Mouse (Mus musculus) limb, embryonic 10.5 days (tissue): Measurements from ENCODE around the gene Ldb1. TPM values are rescaled to one million over a fixed set of nuclear protein-coding genes. Genes with fewer than 3 reads are reported as not detected.
"Not testable (repeated sequence)": the region's sequence is repeated elsewhere in the genome, so short reads cannot be mapped to it uniquely, and the experiment has no call there.

Experiments
- DNase-seq: peaks from one replicate; pipeline ENCODE4 v3.0.0-alpha.2; 2017; ENCODE audit warnings: low spot score
- H3K27ac ChIP-seq: fragments of 300-500 bp; sonication (generic); 2 replicates; pipeline ENCODE4 v1.5.1; 2016; ENCODE audit warnings: mild to moderate bottlenecking
- H3K27me3 ChIP-seq: fragments of 300-500 bp; sonication (generic); 2 replicates; pipeline ENCODE4 v1.6.1; 2016; ENCODE audit warnings: low read depth, mild to moderate bottlenecking; ENCODE audit not compliant: poor library complexity, severe bottlenecking
- H3K36me3 ChIP-seq: fragments of 300-500 bp; sonication (generic); 2 replicates; pipeline ENCODE4 v1.6.1; 2016; ENCODE audit warnings: mild to moderate bottlenecking, moderate library complexity
- H3K4me1 ChIP-seq: fragments of 300-500 bp; sonication (generic); 2 replicates; pipeline ENCODE4 v1.6.1; 2016
- H3K4me3 ChIP-seq: fragments of 300-500 bp; sonication (generic); 2 replicates; pipeline ENCODE4 v1.5.1; 2016; ENCODE audit warnings: mild to moderate bottlenecking, moderate library complexity
- H3K9me3 ChIP-seq: fragments of 300-500 bp; sonication (generic); replicated peaks from 2 replicates; pipeline ENCODE4 v1.6.1; 2016; ENCODE audit warnings: mild to moderate bottlenecking
- WGBS: fragments of 180-500 bp; shearing (Covaris S2); methylation state at CpG from one replicate; pipeline ENCODE4 v1.1.7; 2016; 5-methylcytosine and 5-hydroxymethylcytosine counted together
- polyA plus RNA-seq: library from polyadenylated mRNA; unstranded; fragments of >200 nt; fragmentation: Nextera tagmentation; extraction: Ambion mirVana; gene quantifications from 2 replicates; pipeline ENCODE4 v1.2.1, GENCODE M21; 2016

Gene Ldb1
- polyA plus RNA-seq, 1 experiment from 2014 or later: 104 TPM

GRCm38 (mm10) chr19:45998694-45999217, 46.3 kb downstream of the Ldb1 start:
- H3K9me3 ChIP-seq: no peaks in the 10 kb centered on the region
- H3K27me3 ChIP-seq: peaks cover 5% of the 10 kb centered on the region; the same call in 1 of the 2 replicates
- peaks cover 15% of the 10 kb centered on the region for H3K4me1 ChIP-seq
- H3K4me3 ChIP-seq: peak overlapping the region; percentile 80
- H3K27ac ChIP-seq: peak overlapping the region; percentile 96
- peaks cover 21% of the 10 kb centered on the region for H3K36me3 ChIP-seq
- 16% methylated on average over 8 of the region's 8 CpGs for WGBS
- DNase-seq: no peak

GRCm38 (mm10) chr19:45997785-45998693, 47.0 kb downstream of the Ldb1 start, which contains the start of gene Armh3:
Gene Armh3, minus strand, starts transcription at chr19:45998488.
- Histone ChIP-seq H3K4me1 (peaks cover 8% of the 10 kb centered on the region), H3K27me3 (0 out of 2 replicates have a peak, but pooled peaks cover 4% of the 10 kb centered on the region), H3K36me3 (peaks cover 21% of the 10 kb centered on the region), H3K9me3 (no peaks in the 10 kb centered on the region), H3K4me3 (peak within 1 kb of the TSS; percentile 80), H3K27ac (peak within 1 kb of the TSS; percentile 96)
- DNase-seq: peak; percentile 97
- 1% methylated on average over 71 of the region's 76 CpGs for WGBS

- Histone ChIP-seq H3K4me1 (peaks cover 8% of the 10 kb centered on the region), H3K9me3 (no peaks in the 10 kb centered on the region), H3K36me3 (peaks cover 21% of the 10 kb centered on the region), H3K27me3 (0 out of 2 replicates have a peak, but pooled peaks cover 3% of the 10 kb centered on the region), H3K27ac (peak overlapping the region; percentile 96), H3K4me3 (peak overlapping the region; percentile 80)
- 71% methylated on average over 5 of the region's 5 CpGs for WGBS
- DNase-seq: no peak
Measured at GRCm38 (mm10) chr19:45997365-45997764, 47.6 kb downstream of the Ldb1 start.

- Histone ChIP-seq H3K9me3 (no peaks in the 10 kb centered on the region), H3K27me3 (no peaks in the 10 kb centered on the region), H3K36me3 (peaks cover 29% of the 10 kb centered on the region), H3K27ac (no peak overlapping the region), H3K4me3 (no peak overlapping the region), H3K4me1 (peaks cover 8% of the 10 kb centered on the region)
- 96% methylated on average over 13 of the region's 13 CpGs for WGBS
- no peak for DNase-seq
Measured at GRCm38 (mm10) chr19:45993981-45994737, 50.9 kb downstream of the Ldb1 start.

- DNase-seq, H3K27me3 ChIP-seq, H3K27ac ChIP-seq, H3K4me3 ChIP-seq, H3K4me1 ChIP-seq, H3K9me3 ChIP-seq: not testable (repeated sequence)
- WGBS: 86% methylated on average over 6 of the region's 6 CpGs
- H3K36me3 ChIP-seq: peaks cover 35% of the 10 kb centered on the region
Measured at GRCm38 (mm10) chr19:45993441-45993840, 51.6 kb downstream of the Ldb1 start.

GRCm38 (mm10) chr19:45991171-45991570, 53.8 kb downstream of the Ldb1 start:
- DNase-seq: no peak
- Histone ChIP-seq H3K27ac (no peak overlapping the region), H3K36me3 (peaks cover 42% of the 10 kb centered on the region), H3K4me3 (no peak overlapping the region), H3K4me1 (no peaks in the 10 kb centered on the region), H3K9me3 (no peaks in the 10 kb centered on the region), H3K27me3 (no peaks in the 10 kb centered on the region)
- WGBS: 93% methylated on average over 3 of the region's 3 CpGs

GRCm38 (mm10) chr19:45988238-45988637, 56.8 kb downstream of the Ldb1 start:
- Histone ChIP-seq H3K27ac (no peak overlapping the region), H3K27me3 (no peaks in the 10 kb centered on the region), H3K4me1 (no peaks in the 10 kb centered on the region), H3K9me3 (no peaks in the 10 kb centered on the region), H3K4me3 (no peak overlapping the region), H3K36me3 (peaks cover 23% of the 10 kb centered on the region)
- WGBS: 96% methylated on average over 3 of the region's 3 CpGs
- no peak for DNase-seq

GRCm38 (mm10) chr19:45984379-45984778, 60.6 kb downstream of the Ldb1 start:
- Histone ChIP-seq H3K27ac (no peak overlapping the region), H3K36me3 (peaks cover 21% of the 10 kb centered on the region; the same call in 1 of the 2 replicates), H3K27me3 (no peaks in the 10 kb centered on the region), H3K4me3 (no peak overlapping the region), H3K4me1 (no peaks in the 10 kb centered on the region), H3K9me3 (no peaks in the 10 kb centered on the region)
- no peak for DNase-seq

Other genes with a start within 250 kb of the Ldb1 start
- 0.14 and 0.18 TPM in 2 replicates for gene Kcnip2, start 229.2 kb downstream of the Ldb1 start, polyA plus RNA-seq
- 18.0 and 20.1 TPM in 2 replicates for gene Armh3, start 46.7 kb downstream of the Ldb1 start, polyA plus RNA-seq
- gene Hps6, start 41.7 kb downstream of the Ldb1 start, polyA plus RNA-seq: 4.7 and 5.3 TPM in 2 replicates
- 63.0 and 73.3 TPM in 2 replicates for gene Pprc1, start 328 bp downstream of the Ldb1 start, polyA plus RNA-seq
- gene Nolc1, start 30.6 kb upstream of the Ldb1 start, polyA plus RNA-seq: 145 and 186 TPM in 2 replicates
- gene Elovl3, start 86.7 kb upstream of the Ldb1 start, polyA plus RNA-seq: 0.13 TPM in 1 of 2 replicates, not detected in the other
- gene Pitx3, start 103.1 kb upstream of the Ldb1 start, polyA plus RNA-seq: 0.59 and 2.1 TPM in 2 replicates
- 39.5 and 47.8 TPM in 2 replicates for gene Gbf1, start 107.3 kb upstream of the Ldb1 start, polyA plus RNA-seq